Mouse (Mus musculus) spleen, postnatal 10 days (tissue): ENCODE data around the gene Gm49378.
A peak's percentile ranks its signal among the peaks of the same experiment; 100 is the strongest.

ENCODE experiments used
- DNase-seq, 2 experiments: peaks; one replicate each; pipeline ENCODE4 v3.0.0; 2021 to 2022; ENCODE audit warnings: low spot score in 2 of 2

The Gm49378 gene

DNA sequence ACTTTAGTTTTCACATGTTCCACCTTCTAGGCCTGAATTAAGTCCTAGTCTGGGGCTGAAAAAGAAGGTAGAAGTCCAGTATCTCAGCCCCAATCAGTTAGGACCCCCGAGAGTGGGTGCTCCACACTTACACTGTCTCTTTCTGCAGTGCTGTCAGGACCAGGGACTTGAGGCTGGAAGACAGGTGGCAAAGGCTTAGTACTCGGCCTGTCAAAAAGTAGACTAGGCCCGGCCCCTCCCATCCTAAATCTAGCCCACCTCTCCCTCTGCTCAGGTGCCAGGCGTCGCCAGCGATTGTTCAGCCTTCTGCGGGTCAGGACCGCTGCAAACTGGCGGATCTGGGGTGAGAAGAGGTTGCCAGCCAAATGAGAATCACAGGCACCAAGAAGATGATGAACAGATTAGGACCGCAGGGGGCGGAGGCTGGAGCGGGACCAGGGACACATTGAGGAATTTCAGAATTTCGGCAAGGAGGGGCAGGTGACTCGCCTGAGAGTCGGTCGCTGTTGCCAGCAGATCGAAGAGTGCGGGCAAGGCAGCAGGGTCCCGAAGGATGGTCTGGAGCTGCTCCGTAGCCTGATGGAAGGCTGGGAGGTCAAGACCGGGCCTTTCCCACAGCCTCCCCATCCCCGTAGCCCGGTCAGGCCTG is 2.7 kb downstream of the Gm49378 start:
- no peak for DNase-seq

DNA sequence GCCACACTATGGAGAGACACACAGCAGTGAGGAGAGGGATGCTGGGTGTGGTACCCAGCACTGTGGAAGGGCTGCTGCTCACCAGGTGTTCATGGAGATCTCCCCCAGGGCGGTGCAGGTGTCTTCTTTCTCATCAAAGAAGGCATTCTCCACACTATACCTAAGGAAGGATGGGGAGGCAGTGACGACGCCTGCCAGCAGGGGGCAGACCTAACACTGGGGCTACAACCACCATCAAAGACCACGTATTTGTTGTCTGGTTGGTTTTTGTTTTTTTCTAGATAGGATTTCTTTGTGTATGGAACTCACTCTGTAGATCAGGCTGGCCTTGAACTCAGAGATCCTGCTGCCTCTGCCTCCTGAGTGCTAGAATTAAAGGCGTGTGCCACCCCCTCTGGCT is 8.4 kb downstream of the Gm49378 start:
- DNase-seq: peak; percentile 76 to 87

DNA sequence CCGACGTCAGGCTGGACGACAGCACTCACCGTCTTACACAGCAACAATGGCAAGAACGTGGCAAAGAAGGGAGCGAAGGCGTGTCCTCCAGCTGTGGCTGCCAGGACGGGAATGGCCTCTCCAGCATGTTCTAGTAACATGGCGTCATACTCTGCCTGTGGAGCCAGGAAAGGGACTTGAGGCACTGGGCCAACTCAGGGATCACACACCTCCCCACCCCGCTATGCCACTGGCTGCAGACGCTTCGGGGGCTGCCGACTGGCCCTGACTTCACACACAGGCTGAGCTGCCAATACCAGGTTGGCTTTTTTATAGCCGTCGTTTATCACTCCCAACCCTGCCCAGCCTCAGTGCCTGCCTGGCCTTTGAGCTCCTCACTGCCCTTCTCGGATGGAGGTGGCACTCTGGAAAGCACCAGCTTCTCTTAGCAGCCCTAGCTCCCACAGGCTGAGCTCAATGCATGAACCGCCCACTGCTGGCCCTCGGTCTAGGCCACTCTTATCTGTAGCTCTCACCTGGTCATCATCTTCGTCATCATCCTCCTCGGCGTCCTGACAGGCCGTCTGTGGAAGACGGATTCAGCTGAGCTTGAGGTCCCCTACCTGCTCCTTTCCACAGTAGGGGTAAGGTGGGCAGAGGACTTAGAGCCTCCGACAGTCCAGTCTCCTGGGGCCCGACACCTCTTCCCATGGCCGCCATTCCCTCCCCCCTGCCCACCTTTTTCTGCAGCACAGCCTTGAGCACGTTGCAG is 9.4 kb downstream of the Gm49378 start:
- DNase-seq: no peak

DNA sequence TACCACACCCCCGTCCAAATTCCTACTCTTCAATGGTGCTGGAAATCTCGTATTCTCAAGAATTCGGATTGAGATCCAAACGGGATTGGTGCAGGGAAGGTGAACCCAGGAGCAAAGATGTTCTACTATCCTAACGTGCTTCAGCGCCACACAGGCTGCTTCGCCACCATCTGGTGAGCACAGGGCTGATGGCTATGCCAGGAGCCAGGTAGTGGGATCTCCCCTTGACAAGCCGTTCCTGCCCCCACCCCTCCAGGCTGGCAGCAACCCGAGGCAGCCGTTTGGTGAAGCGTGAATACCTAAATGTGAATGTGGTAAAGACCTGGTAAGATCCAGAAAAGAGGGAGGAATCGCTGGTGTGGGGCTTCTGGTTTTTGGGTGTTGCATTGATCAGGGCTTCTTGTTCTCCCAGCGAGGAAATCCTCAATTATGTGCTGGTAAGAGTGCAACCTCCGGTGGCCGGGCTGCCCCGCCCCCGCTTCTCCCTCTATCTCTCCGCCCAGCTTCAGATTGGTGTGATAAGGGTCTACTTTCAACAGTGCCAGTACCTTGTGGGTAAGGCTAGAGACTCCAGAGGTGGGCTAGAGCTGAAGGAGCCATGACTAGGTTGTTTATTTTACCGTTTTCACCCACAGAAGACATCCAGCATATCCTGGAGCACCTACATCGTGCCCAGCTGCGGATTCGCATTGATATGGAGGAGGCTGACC is 19.1 kb downstream of the Gm49378 start:
- peak; percentile 35 to 40 for DNase-seq

DNA sequence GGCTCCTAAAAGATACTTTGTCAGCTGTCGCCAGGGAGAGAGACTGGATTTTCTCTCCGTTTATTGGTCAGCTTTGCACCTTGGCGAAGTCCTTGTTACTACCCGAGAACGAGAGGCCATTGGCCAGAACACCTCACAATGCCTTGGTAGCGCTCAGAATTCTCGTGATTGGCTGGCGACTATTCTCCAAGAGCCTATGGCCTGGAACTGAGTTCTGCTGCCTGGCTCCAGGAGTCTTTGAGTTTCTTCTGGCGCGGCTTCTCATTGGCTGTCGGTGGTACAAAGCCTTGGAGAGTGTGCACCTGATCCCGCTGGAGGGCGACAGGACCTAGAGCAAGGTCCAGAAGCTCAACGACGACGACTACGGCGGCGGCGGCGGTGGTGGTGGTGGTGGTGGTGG is 19.9 kb downstream of the Gm49378 start, which contains the start of gene Rec8:
Gene Rec8 (plus strand): TSS at position 216 of the 400 bp plus-strand sequence.
- peak in 1 of 2 experiments; percentile 35 for DNase-seq

DNA sequence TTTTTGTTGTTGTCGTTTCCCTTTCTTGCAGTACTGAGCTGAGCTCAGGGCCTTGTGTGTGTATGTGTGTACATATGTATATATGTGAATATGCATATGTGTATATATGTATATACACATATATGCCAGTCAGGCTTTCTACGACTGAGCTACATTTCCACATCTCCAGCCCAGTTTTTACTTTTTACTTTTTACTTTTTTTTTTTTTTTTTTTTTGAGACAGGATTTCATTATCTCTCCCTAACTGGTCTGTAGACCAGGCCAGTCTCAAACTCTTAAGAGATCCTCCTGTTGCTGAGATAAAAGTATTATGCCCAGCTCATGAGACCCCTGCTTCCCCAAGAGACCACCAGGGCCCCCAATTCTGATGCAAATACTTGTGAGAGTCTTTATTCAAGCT is 20.9 kb downstream of the Gm49378 start:
- no peak for DNase-seq

DNA sequence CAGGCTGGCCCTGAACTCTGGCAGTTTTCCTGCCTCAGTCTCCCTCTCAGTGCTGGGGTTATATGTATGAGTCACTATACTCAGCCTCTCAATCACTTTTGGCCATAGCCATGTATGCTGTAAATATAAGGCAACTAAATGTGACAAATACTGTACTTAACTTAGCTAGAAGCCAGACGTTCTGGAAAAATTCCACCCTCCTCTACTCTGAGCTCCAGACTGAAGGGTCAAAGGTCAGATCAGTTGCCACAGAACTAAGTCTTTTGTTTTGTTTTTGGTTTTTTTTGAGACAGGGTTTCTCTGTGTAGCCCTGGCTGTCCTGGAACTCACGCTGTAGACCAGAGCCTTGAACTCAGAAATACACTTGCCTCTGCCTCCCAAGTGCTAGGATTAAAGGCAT is 21.8 kb downstream of the Gm49378 start:
- DNase-seq: no peak

DNA sequence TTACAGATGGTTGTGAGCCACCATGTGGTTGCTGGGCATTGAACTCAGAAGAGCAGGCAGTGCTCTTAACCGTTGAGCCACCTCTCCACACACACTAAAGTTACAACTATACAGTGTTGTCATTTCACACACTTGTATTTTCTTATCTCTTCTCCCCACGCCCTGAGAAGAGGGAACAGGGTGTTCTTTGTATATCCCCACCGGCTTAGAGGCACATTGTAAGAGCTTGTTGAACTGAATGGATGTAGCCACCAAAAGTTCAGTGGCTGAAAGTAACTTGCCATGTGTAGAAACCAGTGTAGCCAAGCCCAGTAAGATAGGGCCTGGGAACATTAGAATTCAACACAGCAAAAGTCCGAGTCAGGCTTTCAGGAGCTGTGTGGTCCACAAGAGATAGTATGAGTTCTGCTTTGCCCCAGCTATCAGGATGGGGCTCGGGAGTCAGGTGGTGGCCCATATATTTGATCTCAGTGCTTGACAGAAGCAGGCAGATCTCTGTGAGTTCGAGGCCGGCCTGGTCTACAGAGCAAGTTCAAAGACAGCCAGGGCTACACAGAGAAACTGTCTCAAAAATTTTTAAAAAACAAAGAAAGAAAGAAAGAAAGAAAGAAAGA is 23.0 kb downstream of the Gm49378 start:
- peak in 1 of 2 experiments; percentile 27 for DNase-seq

DNA sequence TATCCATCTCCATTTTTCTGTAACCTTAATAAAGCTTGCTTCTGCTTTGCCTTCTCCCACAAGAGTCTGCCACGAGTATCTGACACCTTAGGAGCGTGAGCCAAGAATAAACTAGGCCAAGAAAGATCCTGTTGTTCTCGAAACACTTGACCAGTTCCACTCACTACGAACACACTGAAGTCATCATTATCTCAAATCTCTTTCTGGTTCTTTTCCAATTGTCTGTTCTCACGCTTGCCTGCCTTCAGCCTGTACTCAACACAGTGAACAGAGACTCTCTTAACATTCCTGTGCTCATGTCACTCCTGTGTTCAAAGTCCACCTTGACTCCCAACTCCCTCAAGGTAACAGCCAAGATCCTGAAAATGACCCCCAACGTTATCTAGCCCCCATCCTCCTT is 24.3 kb downstream of the Gm49378 start:
- DNase-seq: no peak

DNA sequence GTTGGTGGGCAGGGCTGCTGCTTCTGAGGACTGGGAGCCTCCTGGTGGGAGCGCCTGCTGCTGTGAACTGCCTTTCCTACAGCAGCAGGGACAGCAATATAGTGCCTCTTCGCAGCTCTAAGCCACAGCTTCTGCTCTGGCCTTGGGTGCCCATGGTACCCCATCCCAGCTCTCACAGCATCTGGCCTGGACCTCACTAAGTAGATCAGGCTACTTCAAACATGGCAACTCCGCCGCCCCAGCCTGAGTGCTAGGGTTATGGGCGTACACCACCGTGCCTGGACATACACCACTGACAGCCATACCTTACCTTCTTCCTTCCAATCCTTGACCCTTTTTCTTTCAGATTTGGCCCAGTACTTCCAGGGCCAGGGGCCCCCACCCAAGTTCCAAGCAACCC is 29.4 kb downstream of the Gm49378 start:
- DNase-seq: no peak

DNA sequence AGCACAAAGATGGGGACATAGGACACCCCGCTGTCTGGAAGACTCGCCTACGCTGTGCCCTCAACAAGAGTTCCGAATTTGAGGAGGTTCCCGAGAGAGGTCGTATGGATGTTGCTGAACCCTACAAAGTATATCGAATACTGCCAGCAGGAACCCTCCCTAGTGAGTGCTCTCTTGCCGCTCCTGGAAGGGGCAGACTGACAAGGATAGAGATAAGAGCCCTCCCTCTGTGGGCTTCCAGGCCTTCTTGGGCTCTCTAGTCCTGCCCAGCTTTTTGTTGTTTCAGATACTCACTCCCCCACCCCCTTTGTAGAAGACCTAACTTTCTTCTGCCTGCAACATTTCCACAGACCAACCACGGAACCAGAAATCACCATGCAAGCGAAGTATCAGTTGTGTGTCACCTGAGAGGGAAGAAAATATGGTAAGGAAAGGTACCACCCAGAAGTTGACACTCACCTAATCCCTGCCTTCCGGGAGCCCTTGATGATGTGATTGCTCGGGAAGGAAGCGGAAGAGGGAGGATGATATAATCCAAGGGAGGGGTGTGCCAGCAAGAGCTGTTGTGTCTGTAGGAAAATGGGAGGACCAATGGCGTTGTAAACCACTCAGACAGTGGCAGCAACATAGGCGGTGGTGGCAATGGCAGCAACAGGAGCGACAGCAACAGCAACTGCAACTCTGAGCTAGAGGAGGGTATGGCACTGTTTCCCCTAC is 31.8 kb downstream of the Gm49378 start:
- DNase-seq: no peak

DNA sequence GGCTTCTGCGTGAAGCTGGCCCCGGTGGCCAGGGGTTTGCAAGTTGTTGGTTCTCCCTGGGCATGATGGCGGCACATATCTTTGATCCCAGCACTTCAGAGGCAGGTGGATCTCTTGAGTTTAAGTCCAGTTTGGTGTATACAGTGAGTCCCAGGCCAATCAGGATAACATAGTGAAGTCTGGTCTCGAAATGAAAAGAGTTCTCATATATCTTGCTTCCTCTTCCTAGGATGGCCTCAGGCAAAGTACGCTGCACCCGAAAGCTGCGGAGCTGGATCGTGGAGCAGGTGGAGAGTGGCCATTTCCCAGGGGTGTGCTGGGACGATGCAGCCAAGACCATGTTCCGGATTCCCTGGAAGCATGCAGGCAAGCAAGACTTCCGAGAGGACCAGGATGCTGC is 32.9 kb downstream of the Gm49378 start:
- DNase-seq: no peak

DNA sequence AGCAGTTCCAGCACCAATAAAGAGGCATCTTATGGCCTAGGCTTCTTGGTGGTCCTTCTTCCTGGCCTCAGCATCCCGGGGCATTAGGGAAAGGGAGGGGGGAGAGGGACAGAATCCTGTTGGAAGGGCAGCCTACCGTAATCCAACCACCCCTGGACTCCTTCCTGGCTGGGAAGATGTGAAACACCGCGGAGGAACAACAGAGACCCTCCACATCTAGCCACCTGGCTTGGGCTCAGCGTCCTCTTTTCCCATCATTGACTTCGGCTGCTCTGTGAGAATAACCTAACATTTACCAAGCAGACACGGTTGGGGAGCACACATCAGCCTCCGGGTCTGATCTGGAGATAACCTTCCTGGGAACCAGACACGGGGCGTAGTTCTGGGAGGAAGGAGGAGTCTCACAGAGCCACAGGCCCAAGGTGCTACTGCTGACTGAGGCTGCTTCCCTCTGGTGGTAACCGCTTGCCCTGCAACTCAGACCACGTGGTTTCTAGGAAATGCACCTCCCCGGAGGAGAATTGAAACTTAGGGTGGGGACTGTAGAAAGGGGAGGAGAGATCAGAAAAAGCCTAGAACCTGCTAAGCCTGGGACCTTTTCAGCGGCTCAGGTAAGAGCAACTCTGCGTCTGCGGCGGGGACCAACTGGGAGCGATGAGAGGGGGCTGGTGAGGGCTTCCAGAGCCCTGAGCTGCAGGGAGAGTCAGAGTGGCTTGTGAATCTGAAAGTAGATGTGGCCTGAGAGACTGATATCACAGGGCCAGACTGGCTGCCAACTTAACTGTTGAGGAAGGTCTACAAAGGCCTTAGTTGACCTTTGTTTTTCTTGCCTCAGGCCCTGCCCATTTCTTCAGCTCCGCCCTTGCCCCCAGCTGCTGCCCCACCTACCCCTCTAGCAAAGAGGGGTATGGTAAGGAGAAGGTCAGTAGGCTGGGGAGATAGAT is 33.8 kb downstream of the Gm49378 start:
- DNase-seq: peak; percentile 90 to 93

DNA sequence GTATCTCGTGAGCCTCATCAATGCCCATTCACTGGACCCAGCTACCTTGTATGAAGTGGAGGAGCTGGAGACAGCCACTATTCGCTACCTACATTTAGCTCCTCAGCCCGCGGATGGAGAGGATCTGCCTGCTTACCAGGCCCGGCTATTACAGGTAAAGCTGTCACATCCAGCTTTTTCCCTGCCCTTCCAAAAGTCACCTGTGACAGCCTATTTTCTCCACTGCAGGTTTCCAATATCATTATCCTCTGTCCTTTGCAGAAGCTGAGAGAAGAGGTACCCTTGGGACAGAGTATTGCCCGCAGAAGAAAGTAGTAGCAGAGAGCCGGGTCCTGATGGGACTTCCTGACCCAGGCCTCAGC is 34.4 kb downstream of the Gm49378 start, which contains the start of gene Irf9:
Gene Irf9 (plus strand): TSS at position 301 of the 362 bp plus-strand sequence.
- DNase-seq: no peak

DNA sequence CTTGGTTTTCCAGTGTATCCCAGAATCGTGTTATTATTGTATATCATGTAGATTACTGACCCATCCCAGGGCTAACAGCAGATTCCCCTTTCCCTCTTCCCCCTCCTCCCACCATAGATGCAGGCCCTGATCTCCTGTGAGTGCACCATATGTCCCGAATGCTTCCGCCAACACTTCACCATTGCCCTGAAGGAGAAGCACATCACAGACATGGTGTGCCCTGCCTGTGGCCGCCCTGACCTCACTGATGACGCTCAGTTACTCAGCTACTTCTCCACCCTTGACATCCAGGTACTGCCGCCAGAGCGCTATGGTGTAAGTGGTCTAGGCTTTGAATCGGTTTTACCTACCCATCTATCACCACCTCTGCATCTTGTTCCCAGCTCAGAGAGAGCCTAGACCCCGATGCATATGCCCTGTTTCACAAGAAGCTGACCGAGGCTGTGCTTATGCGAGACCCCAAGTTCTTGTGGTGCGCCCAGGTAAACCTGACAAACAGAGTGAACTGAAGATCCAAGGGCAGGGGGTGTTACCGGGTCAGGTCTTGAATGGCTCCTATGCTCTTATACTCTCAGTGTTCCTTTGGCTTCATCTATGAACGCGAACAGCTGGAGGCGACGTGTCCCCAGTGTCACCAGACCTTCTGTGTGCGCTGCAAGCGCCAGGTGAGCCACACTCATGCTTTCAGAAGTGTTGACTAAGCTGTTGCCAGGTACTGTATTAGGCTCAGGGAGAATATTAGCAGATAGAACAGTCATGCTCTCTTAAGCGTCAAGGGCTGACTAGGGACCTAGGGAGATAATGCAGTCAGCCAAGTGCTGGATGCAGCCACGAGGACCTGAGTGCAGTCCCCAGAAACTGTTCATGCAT is 38.9 kb downstream of the Gm49378 start:
- no peak for DNase-seq

DNA sequence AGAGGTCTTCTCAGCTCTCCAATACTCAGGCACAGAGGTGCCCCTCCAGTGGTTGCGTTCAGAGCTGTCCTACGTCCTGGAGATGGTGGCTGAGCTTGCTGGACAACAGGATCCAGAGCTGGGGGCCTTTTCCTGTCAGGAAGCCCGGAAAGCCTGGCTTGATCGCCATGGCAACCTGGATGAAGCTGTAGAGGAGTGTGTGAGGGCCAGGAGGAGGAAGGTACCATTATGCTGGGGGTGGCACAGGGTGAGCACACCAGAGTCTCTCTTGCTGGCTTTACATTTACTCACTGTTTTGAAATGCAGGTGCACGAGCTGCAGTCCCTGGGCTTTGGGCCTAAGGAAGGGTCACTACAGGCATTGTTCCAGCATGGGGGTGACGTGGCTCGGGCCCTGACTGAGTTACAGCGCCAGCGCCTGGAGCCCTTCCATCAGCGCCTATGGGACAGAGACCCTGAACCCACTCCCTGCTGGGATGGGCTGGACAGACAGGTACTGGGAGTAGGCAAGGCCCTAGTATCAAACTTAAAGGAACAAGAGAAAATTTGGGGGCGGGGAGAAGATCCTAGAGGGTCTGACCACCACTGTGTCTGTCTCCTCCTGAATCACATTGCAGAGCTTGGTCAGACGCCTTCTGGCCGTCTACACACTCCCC is 41.5 kb downstream of the Gm49378 start:
- DNase-seq: no peak

DNA sequence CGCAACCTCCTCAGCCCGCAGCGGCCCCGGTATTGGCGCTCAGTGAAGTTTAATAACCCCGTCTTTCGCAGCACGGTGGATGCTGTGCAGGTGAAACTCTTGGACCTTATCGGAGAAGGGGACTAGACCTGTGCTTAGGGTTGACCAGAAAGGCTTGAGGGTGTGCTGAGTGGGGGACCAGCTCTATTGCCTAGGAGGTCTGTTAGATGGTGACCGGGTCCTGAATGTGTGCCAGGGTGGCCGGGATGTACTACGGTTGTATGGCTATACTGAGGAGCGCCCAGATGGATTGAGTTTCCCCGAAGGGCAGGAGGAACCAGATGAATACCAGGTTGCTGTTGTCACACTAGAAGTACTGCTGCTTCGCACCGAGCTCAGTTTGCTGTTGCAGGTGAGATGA is 45.5 kb downstream of the Gm49378 start:
- DNase-seq: peak in 1 of 2 experiments; percentile 40

DNA sequence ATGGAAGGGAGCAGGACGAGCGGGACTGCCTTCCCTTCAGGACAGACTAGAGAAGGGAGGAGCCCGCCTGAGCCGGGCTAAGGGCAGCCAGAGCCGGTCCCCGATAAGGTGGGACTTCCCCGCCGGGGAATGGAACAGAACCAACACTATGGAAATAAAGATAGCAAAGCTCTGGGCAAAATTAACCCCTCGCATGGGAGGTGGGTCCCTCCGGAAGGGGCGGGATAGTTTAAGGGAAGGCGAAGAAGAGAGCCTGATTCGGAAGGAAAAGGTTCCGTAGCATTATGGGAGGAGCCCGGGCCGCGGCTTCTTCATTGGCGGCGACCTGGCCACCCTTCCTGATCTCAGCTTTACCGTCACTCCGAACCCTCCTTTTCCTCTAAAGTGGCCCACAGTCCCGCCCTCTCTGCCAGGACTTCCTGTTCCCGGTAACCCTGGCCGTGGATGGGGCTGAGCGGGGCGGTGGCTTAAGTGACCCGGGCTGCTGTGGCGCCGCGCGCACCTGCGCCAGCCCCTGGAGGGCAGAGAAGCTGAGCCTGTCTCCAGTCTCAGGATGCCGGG is 46.3 kb downstream of the Gm49378 start, which contains the start of gene Rnf31:
Gene Rnf31 (plus strand): TSS at position 378 of the 561 bp plus-strand sequence.
- peak; percentile 88 to 91 for DNase-seq
